Mouse (Mus musculus) midbrain, embryonic 11.5 days (tissue): ENCODE data around the gene Neu2. TPM values are rescaled to one million over a fixed set of nuclear protein-coding genes. Genes with fewer than 3 reads are reported as not detected.
A peak's percentile ranks its signal among the peaks of the same experiment; 100 is the strongest.

Experiments used
- ATAC-seq: fragments of 200-750 bp; cut with Nextera tagmentation; 2 replicates; pipeline ENCODE4 v1.8.0; 2017; ENCODE audit warnings: moderate TSS enrichment, moderate library complexity; ENCODE audit not compliant: low FRiP score
- DNase-seq: peaks from one replicate; pipeline ENCODE4 v3.0.0; 2015; ENCODE audit warnings: low spot score; ENCODE audit errors: missing footprints
- H3K27ac ChIP-seq: fragments of 300-500 bp; sonication (generic); 2 replicates; pipeline ENCODE4 v1.5.1; 2014; ENCODE audit warnings: low read depth, low read length
- H3K27me3 ChIP-seq: fragments of 300-500 bp; sonication (generic); 2 replicates; pipeline ENCODE4 v1.6.1; 2014; ENCODE audit warnings: mild to moderate bottlenecking, low read length, moderate library complexity, mixed read lengths; ENCODE audit not compliant: control insufficient read depth, insufficient read depth
- H3K36me3 ChIP-seq: fragments of 300-500 bp; sonication (generic); 2 replicates; pipeline ENCODE4 v1.6.1; 2014; ENCODE audit warnings: mild to moderate bottlenecking, low read length, moderate library complexity, mixed read lengths; ENCODE audit not compliant: control insufficient read depth, insufficient read depth
- H3K4me1 ChIP-seq: fragments of 300-500 bp; sonication (generic); 2 replicates; pipeline ENCODE4 v1.6.1; 2014; ENCODE audit warnings: low read length; ENCODE audit not compliant: control insufficient read depth, insufficient read depth
- H3K4me2 ChIP-seq: fragments of 300-500 bp; sonication (generic); 2 replicates; pipeline ENCODE4 v1.6.1; 2014; ENCODE audit warnings: mild to moderate bottlenecking, moderate library complexity
- H3K4me3 ChIP-seq: fragments of 300-500 bp; sonication (generic); 2 replicates; pipeline ENCODE4 v1.5.1; 2014; ENCODE audit warnings: low read depth, low read length
- H3K9ac ChIP-seq: fragments of 300-500 bp; sonication (generic); 2 replicates; pipeline ENCODE4 v1.6.1; 2014; ENCODE audit warnings: low read length
- H3K9me3 ChIP-seq: fragments of 300-500 bp; sonication (generic); 2 replicates; pipeline ENCODE4 v1.6.1; 2016; ENCODE audit warnings: low read length; ENCODE audit not compliant: control insufficient read depth
- WGBS: fragments of 180-500 bp; shearing (Covaris S2); extraction: QIAGEN DNeasy Blood & Tissue Kit; methylation state at CpG from one replicate; pipeline ENCODE4 v1.1.7; 2014; 5-methylcytosine and 5-hydroxymethylcytosine counted together
- polyA plus RNA-seq: library from polyadenylated mRNA; unstranded; fragments of >200 nt; fragmentation: Nextera tagmentation; extraction: Ambion mirVana; gene quantifications from 2 replicates; pipeline ENCODE4 v1.2.1, GENCODE M21; 2014

The Neu2 gene
- polyA plus RNA-seq, 1 experiment from 2014 or later, result not detected

GRCm38 (mm10) chr1:87632163-87632562 is 122.5 kb downstream of the Neu2 start:
- Histone ChIP-seq H3K4me1 (no peaks in the 10 kb centered on the region), H3K4me3 (no peak overlapping the region), H3K27me3 (no peaks in the 10 kb centered on the region), H3K36me3 (no peaks in the 10 kb centered on the region), H3K27ac (no peak overlapping the region), H3K9me3 (no peaks in the 10 kb centered on the region), H3K4me2 (no peak overlapping the region), H3K9ac (no peak overlapping the region)
- WGBS, result 85% methylated on average over 6 of the region's 6 CpGs
- DNase-seq (no peak), ATAC-seq (no peak)

DNA sequence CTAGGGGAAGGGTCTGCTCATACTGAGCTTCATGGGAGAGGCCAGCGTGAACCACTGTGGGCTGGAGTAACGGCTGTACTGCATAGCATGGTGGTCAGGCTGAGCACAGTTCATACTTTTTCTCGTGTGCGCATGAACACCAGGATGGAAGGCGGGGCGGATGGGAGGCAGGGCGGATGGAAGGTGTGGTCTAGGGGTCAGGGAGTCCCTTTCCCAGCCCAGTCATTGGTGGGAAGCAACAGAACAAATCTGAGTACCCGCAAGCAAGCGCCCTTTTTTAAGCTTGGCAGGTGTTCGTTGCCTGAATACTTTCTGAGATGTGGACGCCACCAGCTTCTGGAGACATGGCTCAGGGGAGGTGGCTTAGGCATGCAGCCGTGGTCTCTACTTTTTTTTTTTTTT is 127.0 kb downstream of the Neu2 start:
- Histone ChIP-seq H3K27me3 (no peaks in the 10 kb centered on the region), H3K27ac (no peak overlapping the region), H3K4me3 (no peak overlapping the region), H3K9ac (no peak overlapping the region), H3K36me3 (no peaks in the 10 kb centered on the region), H3K9me3 (no peaks in the 10 kb centered on the region), H3K4me2 (no peak overlapping the region), H3K4me1 (no peaks in the 10 kb centered on the region)
- 91% methylated on average over 12 of the region's 12 CpGs for WGBS
- no peak for ATAC-seq
- DNase-seq, result no peak

DNA sequence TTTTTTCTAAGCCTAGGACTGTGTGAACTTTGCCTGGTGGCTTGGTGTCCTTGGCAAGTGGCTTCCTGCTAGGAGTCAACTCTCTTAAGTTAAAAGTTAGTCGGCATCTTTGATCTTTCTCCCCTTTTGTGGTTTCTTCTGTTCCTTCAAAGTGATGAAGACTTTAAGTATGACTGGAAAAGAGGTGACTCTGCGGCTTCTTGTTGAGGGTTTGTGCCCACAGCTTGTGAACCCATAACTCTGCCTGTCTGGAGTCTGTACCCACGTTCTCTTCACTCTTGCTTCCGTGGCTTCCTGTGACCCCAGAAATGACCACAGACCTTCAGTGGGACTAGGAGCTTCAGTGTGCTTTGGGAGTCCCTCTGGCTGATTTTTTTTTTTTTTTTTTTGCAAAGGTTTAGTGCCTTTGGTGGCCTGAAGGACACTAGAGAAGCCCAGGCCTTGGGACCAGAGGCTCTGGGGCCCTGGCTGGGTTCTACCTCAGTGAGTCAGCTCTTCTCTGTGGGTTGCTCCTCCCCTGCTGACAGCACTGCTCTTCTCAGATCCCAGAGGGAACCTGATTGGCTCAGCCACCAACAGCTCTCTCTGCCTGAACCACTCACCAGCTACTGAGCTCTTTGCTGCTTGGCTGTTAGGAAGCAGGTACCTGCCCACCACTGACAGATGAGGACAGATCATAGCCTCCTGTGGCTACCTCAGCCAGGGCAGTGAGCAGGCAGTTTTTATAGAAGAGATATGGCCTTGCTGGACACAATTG is 127.6 kb downstream of the Neu2 start:
- H3K27ac ChIP-seq, result no peak overlapping the region
- no peaks in the 10 kb centered on the region for H3K36me3 ChIP-seq
- WGBS, result 88% methylated on average over 4 of the region's 4 CpGs
- H3K27me3 ChIP-seq, result no peaks in the 10 kb centered on the region
- H3K4me2 ChIP-seq, result no peak overlapping the region
- no peak overlapping the region for H3K9ac ChIP-seq
- H3K4me1 ChIP-seq, result no peaks in the 10 kb centered on the region
- H3K9me3 ChIP-seq, result no peaks in the 10 kb centered on the region
- DNase-seq (no peak), ATAC-seq (peak; percentile 46; the same call in 1 of the 2 replicates)
- no peak overlapping the region for H3K4me3 ChIP-seq

GRCm38 (mm10) chr1:87637878-87638600 is 128.3 kb downstream of the Neu2 start:
- H3K4me1 ChIP-seq, result no peaks in the 10 kb centered on the region
- no peak overlapping the region for H3K4me2 ChIP-seq
- no peak overlapping the region for H3K27ac ChIP-seq
- no peak overlapping the region for H3K4me3 ChIP-seq
- ATAC-seq (no peak), DNase-seq (no peak)
- no peaks in the 10 kb centered on the region for H3K36me3 ChIP-seq
- H3K9me3 ChIP-seq, result no peaks in the 10 kb centered on the region
- no peaks in the 10 kb centered on the region for H3K27me3 ChIP-seq
- WGBS, result 90% methylated on average over 4 of the region's 4 CpGs
- no peak overlapping the region for H3K9ac ChIP-seq

DNA sequence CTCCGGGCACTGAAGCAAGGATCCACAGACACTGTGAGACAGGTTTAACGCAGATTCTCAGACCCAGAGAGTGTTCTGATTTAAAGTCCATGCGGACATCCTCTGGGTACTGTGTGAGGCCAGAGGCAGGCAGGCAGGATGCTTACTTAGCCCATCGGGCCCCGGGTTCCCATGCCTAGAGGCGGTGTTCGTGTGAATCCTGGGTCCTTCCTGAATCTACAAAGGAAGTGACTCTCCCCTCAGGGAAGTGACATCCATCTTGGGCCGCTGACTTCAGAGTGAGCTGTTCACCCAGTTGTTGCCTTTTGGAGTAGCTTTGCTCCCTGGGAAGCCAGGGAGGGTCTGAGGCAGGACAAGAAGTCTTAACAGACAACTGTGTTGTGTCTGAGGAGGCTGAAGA is 130.0 kb downstream of the Neu2 start:
- H3K9me3 ChIP-seq, result no peaks in the 10 kb centered on the region
- WGBS, result 86% methylated on average over 8 of the region's 8 CpGs
- H3K9ac ChIP-seq, result no peak overlapping the region
- DNase-seq (no peak), ATAC-seq (no peak)
- H3K27me3 ChIP-seq, result no peaks in the 10 kb centered on the region
- H3K27ac ChIP-seq, result no peak overlapping the region; the same call in 1 of the 2 replicates
- H3K4me2 ChIP-seq, result no peak overlapping the region
- H3K4me3 ChIP-seq, result no peak overlapping the region
- H3K36me3 ChIP-seq, result no peaks in the 10 kb centered on the region
- no peaks in the 10 kb centered on the region for H3K4me1 ChIP-seq

DNA sequence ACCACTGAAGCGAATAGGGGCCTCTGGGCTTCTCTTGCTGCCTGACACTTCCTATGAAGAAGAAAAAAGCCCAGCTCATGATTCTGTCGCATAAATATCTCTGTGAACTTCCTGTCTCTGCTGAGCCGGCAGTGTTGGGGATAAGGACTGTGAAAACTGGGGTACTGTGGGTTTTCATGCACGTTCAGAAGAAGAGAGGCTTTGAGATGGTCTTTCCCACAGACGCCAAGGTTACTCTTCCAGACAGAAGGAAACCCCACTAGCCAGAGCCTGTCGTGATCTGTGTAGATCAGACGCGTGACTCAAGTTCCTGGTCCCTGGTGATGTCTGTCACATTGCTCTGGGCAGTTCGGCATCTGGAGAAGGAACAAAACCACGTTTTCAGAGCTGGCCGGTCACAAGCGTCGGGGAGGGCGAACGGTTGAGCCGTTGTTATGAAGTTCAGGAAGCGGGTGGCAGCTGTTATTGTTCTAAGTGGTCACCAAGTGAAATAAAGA is 130.5 kb downstream of the Neu2 start:
- Histone ChIP-seq H3K36me3 (no peaks in the 10 kb centered on the region), H3K4me3 (no peak overlapping the region), H3K4me2 (no peak overlapping the region), H3K9ac (no peak overlapping the region), H3K27me3 (no peaks in the 10 kb centered on the region), H3K27ac (no peak overlapping the region; the same call in 1 of the 2 replicates), H3K9me3 (no peaks in the 10 kb centered on the region), H3K4me1 (no peaks in the 10 kb centered on the region)
- ATAC-seq, result no peak
- 86% methylated on average over 17 of the region's 17 CpGs for WGBS
- DNase-seq, result no peak

GRCm38 (mm10) chr1:87643016-87643415 is 133.3 kb downstream of the Neu2 start:
- 84% methylated on average over 7 of the region's 7 CpGs for WGBS
- H3K9ac ChIP-seq, result no peak overlapping the region
- no peaks in the 10 kb centered on the region for H3K36me3 ChIP-seq
- no peak overlapping the region for H3K4me3 ChIP-seq
- H3K27me3 ChIP-seq, result no peaks in the 10 kb centered on the region
- no peak for DNase-seq
- H3K4me1 ChIP-seq, result no peaks in the 10 kb centered on the region
- ATAC-seq, result no peak
- no peaks in the 10 kb centered on the region for H3K9me3 ChIP-seq
- no peak overlapping the region for H3K27ac ChIP-seq
- no peak overlapping the region for H3K4me2 ChIP-seq

DNA sequence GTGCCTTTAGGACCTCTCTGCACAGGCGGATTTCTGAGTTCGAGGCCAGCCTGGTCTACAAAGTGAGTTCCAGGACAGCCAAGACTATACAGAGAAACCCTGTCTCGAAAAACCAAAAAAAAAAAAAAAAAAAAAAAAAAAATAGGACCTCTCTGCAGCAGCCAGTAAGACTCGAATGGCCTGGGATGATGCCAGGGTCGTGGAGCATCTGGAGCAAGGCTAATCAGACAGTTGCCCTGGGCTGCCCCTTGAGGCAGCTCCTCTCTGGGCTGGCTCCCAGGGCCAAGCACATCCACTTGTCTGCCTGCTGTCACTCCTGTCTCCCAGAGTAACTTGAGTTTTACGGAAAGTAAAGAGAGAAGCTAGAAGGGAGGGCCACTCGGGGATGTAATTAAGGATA is 135.4 kb downstream of the Neu2 start:
- Histone ChIP-seq H3K36me3 (no peaks in the 10 kb centered on the region), H3K27me3 (no peaks in the 10 kb centered on the region), H3K4me1 (no peaks in the 10 kb centered on the region), H3K9ac (no peak overlapping the region), H3K4me2 (no peak overlapping the region), H3K27ac (no peak overlapping the region), H3K4me3 (no peak overlapping the region), H3K9me3 (no peaks in the 10 kb centered on the region)
- DNase-seq (no peak), ATAC-seq (no peak)
- WGBS, result 80% methylated on average over 7 of the region's 7 CpGs

DNA sequence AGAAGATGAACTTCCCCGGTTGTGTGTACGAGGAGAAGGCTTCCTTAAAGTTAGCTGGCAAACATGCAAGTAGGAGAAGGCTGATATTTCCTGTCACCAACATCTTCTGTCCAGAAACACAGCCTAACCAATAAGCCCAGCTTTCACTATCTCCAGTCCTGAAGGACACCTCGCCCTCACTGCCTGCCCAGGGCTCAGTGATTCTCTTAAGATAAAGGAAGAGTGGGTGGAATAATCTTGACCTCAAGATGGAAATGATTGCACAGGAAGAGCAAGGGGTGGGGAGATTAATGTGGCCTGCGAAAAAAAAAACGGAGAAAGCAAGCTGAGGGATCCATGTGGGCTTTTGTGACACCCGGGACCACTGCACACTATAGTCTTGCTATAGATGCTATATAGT is 136.1 kb downstream of the Neu2 start:
- H3K27ac ChIP-seq, result no peak overlapping the region
- no peaks in the 10 kb centered on the region for H3K36me3 ChIP-seq
- H3K27me3 ChIP-seq, result no peaks in the 10 kb centered on the region
- ATAC-seq (no peak), DNase-seq (no peak)
- no peaks in the 10 kb centered on the region for H3K9me3 ChIP-seq
- H3K4me2 ChIP-seq, result no peak overlapping the region
- no peak overlapping the region for H3K4me3 ChIP-seq
- 80% methylated on average over 6 of the region's 6 CpGs for WGBS
- no peaks in the 10 kb centered on the region for H3K4me1 ChIP-seq
- no peak overlapping the region for H3K9ac ChIP-seq
